Mouse (Mus musculus) thymus, adult 2 months (tissue): Measurements from ENCODE around the gene Mthfsd.

ENCODE experiments used
- CTCF ChIP-seq: fragments of 200-500 bp; IDR thresholded peaks from 2 replicates; pipeline ENCODE4 v1.5.1; 2012; ENCODE audit warnings: mild to moderate bottlenecking, control low read depth, low read length, moderate library complexity, borderline replicate concordance; ENCODE audit not compliant: control insufficient read depth, poor library complexity, insufficient read depth; ENCODE audit errors: extremely low read depth
- POLR2A ChIP-seq: fragments of 200-500 bp; IDR thresholded peaks from 2 replicates; pipeline ENCODE4 v1.6.1; 2012; ENCODE audit warnings: mild to moderate bottlenecking, low read length, control low read depth, moderate library complexity; ENCODE audit not compliant: control insufficient read depth, poor library complexity, insufficient read depth; ENCODE audit errors: extremely low read depth

- TF ChIP-seq POLR2A (no peak), CTCF (no peak)
Measured at GRCm38 (mm10) chr8:121076555-121076954, 31.6 kb downstream of the Mthfsd start.
